Mouse (Mus musculus): ENCODE measurements at regions not wholly inside any gene's neighbourhood (a gene's known extent, or its start where the extent isn't known, plus 50 kb on each side); places are given as distances from the start of the nearest gene placed in this dataset.
A peak's percentile ranks its signal among the peaks of the same experiment; 100 is the strongest.

DNA sequence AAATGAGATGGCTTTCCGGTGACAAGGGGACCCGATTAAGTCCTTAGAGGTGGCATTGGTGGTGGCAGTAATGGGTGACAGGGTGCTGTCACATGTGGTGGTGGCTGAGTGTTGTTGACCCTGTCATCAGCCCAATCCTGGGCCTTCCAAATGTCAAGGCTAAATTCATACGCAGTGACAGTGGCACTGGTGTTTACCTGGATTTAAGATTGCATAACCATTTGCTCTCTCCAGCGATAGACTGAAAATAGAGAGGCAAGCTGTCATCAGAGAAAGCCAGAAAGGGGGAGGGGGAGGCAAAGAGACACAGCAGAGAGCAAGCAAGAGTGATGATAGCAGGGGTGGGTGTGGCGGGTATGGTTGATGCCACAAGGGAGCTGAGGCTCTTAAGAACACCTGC lies 215.1 kb downstream of the Suds3 start:
- peak; percentile 88 for DNase-seq

DNA sequence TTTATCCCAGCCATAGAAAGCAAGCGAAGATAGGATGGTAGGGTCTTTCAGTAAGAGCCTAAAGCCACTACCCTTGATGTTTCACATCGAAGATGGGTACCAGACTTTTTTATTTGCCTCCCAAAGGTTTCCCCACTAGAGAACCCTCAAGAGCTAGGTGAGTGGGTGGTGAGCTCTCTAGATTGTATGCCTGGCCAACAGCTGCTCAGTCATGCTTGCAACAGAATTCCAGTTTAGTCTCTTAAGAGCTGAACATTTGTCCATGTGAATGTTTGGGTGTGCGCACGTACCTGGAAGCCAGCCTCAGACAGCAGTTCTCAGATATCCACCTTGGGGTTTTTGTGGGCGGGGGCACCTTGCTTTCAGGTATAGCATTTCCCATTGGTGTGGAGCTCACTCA lies 218.5 kb downstream of the Suds3 start:
- no peak for DNase-seq

DNA sequence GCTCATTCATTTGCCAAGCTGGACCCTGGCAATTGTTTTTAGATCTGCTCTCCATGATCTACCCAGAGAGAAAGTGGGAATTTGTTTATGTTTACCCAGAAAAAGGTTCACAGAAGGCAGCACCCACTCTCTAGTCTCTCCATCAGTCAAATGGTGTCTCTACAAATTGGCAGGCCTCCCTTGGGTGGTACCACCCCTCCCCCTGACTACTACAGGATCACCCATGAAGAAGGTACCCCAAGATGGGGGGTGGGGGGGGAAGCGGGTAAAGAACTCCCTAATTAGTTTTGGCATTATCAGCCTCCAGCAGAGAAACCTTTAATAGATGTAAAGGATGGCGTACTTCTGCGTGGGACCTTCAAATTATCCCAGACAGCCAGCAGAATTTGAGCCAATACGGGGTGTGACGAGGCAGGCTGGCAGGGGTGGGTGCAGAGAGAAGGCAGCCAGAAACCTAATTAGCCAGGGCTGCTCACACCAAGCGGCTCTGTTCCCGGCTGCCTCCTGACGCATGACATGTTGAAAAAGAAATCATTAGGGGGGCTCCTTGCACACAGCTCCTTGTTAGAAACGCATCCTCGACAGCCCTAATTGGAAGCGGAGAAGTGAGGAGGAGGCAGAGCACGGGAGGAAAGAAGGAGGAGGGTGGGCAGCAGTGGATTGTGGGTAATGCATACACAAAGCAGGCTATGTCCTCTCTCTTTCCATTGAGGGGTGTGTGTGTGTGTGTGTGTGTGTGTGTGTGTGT lies 220.7 kb downstream of the Suds3 start:
- DNase-seq = no peak

DNA sequence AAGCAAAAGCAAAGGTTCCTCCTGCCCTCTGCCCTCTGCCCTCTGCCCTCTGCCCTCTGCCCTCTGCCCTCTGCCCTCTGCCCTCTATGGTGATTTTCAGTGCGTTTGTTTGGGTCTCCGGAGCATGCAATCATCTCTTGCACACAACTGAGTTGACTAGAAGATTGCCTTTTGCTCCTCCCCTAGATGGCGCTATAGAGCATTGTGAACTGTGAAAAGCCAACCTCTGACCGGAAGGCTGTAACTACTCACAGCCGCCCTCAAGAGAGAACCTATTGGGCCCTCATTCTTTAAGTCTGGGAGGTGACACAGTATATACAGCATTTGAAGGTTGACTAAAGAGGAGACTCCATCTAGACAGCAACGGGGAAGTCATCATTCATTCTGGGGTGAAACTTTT lies 221.3 kb downstream of the Suds3 start:
- DNase-seq = no peak

GRCm38 (mm10) chr5:116892877-116893276 lies 223.0 kb downstream of the Suds3 start:
- no peak for DNase-seq

- DNase-seq = no peak
Measured at GRCm38 (mm10) chr5:116889224-116889623, 226.7 kb downstream of the Suds3 start.

DNA sequence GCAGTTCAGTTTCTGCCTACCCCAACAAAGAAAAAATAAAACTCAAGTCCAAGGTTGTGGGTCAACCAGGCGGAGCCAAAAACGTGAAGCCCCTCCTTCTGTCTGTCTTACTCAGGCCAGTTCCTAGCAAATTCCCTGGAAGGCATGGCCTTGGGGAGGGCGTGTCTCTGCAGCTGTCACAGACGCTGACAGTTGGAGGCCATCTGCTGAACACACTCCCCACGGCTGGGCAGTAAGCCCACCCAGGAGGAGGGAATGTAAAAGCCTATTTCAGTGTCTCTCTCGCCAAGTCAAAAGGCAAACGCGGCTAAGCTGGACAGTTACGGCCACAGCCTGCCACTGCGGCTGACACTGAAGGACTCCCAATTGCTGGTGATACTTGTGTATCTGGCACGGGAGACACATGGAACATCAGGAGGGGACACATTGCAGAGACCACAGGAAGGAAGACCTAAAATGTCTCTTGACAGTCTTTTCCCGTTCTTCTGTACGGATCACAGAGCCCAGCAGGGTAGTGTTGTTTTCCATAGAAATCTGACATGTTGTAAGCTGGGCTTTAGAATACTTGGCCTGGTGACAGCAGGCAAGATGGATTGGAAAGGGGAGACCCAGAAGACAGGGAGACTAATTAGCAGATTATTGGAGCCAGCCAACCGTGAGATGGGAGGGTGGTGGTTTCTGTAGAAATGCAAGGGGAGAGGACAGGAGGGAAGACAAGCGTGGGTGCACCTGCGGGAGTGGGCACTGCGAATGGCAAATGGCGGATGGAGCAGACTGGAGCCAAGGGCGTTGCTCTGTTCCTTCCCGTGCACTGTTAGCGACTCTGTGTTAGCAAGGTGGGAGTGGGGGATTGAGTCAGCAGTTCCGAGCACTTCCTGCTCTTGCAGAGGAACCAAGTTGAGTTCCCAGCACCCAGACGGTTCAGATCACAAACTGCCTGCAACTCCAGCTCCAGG lies 229.5 kb downstream of the Suds3 start:
- no peak for DNase-seq

DNA sequence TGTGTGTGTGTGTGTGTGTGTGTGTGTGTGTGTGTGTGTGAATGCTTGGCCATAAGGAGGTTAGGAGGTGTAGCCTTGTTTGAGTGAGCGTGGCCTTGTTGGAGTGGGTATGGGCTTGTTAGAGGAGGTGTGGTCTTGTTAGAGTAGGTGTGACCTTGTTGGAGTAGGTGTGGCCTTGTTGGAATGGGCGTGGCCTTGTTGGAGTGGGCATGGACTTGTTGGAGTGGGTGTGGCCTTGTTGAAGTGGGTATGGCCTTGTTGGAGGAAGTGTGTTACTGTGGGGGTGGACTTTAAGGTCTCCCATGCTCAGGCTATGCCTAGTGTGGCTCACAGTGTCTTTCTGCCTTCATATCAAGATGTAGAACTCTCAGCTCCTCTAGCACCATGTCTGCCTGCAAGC lies 236.2 kb downstream of the Suds3 start:
- no peak for DNase-seq

GRCm38 (mm10) chr5:116874941-116875340 lies 241.0 kb downstream of the Suds3 start:
- no peak for DNase-seq

- no peak for DNase-seq
Measured at GRCm38 (mm10) chr5:116868115-116868514, 247.8 kb downstream of the Suds3 start.

DNA sequence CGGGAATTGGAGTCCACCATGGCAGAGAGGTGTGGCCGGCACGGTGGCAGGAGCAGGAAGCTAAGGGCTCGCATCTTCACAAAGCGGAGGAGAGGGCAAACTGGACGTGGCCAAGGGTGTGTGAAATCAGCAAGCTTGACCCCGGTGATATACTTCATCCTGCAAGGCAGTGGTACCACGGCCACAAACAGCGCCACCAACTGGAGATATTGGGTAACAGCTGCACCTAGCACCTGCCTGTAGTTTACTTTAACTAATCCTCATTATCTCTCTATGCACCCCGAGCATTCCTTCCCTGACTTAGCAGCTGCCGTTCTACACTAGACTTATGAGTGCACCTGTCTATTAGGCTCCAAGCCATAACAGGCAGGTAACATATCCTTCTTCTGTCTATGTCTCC lies 251.6 kb downstream of the Suds3 start:
- no peak for DNase-seq

- DNase-seq = no peak
Measured at GRCm38 (mm10) chr5:116852691-116853090, 261.1 kb upstream of the Srrm4 start.

DNA sequence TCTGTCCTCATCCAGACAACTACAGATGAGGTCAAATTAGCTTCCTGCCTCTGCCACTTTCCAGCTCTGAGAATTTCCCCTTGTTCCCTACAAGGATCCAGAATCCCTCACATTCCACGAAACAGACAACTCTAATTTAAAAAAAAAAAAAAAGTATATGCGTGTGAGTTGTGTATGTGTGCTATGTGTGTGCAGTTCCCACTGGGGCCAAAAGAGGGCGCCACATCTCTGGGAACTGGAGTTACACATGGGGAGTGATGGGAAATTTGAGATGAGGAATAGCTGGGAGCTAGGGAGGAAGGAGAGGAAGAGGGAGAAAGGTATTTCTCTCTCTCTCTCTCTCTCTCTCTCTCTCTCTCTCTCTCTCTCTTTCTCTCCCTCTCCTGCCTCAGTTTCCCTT lies 240.3 kb upstream of the Srrm4 start:
- no peak for DNase-seq

DNA sequence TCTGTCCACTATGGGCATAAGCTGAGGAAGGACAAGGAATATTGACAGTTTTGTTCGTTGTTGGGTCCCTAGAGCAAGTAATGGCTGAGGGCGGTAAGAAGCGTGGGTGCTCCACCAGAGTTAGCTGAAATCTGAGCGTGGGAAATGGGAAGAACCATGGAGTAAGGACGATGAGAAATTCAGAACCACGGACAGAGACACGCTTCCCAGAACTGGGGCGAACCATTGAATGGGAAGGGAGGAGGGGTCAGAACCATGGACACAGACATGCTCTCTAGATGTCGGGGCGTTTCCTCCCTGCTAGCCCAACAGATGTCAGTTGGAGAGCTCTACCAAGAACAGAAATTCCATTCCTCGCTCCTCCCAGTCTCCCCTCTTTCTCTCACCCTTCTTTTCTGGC lies 238.2 kb upstream of the Srrm4 start:
- no peak for DNase-seq

DNA sequence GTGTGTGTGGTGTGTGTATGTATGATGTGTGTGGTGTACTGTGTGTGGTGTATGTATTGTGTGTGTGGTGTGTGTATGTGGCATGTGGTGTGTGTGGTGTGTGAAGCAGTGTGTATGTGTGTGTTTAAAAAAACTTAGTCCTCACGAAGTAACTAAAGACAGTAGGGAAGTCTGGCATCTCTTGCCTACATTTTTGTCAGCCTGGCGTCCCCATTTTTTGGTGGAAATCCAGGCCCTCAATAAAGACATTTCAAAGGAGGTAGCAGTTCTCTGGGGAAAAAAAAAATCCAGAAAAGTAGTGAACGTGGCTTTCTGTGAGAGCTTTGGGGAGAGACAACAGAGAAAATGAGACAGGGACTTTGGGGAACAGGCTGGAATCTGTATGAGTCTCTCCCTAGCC lies 231.6 kb upstream of the Srrm4 start:
- DNase-seq = no peak

- no peak for DNase-seq
Measured at GRCm38 (mm10) chr5:116822141-116822540, 230.5 kb upstream of the Srrm4 start.

DNA sequence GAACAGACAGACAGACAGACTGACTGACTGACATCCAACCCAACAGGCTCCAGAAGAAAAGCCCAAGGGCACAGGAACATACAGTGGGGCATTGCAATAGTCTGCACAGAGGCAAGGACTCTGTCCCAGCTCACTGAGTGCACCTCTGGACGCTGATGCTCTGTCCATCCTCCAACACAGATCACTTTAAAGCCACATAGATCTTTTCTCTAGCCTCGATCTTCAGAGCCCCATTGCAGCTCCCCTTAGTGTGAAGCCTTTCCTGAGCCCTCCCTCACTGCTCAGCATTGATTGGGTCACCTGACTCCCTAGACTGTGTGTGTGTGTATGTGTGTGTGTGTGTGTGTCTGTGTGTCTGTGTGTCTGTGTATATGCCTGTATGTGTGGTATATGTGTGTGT lies 218.2 kb upstream of the Srrm4 start:
- no peak for DNase-seq

- DNase-seq = no peak
Measured at GRCm38 (mm10) chr5:116809001-116809759, 217.6 kb upstream of the Srrm4 start.

GRCm38 (mm10) chr5:116797460-116797859 lies 205.8 kb upstream of the Srrm4 start:
- no peak for DNase-seq

DNA sequence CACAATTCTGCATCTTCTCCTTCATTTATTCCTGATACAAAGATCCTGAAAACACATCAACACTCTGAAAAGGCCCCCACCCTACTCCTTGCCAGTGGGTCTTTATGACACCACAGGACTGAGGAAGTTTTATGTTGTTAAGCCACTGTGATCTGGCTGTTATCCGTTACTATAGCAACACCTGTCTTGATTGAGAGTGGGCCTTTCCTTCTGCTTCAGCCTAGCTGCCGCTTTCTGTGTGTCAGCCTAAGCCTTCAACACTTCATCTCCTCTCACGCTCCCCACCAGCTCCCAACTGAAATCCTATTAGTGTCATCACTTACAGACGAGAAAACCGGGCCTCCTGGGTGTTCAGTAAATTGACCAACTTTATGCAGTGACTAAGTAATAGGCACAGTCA lies 203.6 kb upstream of the Srrm4 start:
- no peak for DNase-seq

GRCm38 (mm10) chr5:116790419-116790818 lies 198.8 kb upstream of the Srrm4 start:
- DNase-seq = peak; percentile 21

DNA sequence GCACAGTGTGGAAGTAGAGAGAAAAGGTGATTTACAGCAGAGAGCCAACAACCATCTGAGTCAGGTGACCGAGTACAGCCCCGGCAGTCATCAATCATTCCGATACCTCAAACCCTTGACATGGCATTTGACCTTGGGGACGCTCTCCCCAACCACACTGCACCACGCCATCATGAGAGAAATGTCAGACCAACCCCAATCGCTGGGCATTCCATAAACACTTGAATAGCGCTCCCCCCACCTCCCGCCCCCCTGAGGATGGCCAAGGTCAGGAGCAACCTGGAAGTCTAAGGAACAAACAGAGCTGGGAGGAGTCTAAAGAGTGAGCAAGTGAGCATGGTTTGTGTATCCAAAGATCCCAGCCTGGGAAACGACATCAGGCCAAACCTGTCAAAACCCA lies 198.2 kb upstream of the Srrm4 start:
- DNase-seq = no peak

DNA sequence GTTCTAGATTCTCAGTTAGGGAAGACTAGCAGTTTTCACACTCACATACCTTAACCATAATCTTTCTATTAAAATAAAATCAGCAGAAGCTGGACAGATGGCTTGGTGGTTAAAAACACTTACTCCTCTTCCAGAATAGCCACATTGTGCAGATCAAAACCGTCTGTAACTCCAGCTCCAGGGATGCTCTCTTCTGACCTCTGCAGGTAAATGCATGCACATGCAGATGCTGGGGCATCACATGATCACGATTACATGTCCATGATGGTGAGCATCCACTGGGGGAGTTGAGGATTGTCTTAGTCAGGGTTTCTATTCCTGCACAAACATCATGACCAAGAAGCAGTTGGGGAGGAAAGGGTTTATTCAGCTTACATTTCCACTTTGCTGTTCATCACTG lies 184.8 kb upstream of the Srrm4 start:
- no peak for DNase-seq
